Mouse (Mus musculus): ENCODE data around the gene Cand2.
A peak's percentile ranks its signal among the peaks of the same experiment; 100 is the strongest.

Cand2 gene

DNA sequence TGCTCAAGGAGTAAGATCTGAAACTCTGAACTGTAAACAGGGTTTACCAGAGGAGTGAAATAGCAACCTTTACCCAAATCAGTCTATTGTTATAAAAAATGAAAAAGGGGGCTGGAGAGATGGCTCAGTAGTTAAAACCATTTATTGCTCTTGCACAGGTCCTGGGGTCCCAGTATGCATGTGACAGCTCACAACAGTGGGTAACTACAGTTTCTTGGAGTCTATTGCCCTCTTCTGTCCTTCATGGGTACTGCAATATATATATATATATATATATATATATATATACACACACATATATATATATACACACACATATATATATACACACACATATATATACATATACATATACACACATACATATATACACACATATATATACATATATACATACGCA, 1.7 kb upstream of the Cand2 start:
- no peak for ATAC-seq (ENCODE audit: insufficient number of reproducible peaks, low FRiP score, low TSS enrichment)

DNA sequence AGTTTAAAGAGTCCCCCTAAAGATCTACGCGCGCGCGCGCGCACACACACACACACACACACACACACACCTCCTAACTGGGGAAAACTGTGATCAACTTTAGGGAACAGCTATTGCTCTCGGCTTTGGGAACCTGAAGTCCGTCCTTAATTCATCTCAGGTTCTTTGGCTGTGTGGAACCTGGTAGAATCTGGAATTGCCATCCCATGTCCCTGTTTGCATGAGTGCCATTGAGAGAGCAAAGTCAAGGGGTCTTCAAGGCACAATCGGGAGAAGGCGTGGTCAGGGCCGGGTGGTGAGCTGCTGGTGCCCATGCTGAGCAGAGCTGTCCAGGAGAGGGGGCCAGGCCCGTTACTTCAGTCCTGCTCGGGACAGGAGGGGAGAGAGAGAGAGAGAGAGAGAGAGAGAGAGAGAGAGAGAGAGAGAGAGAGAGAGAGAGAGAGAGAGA, 348 bp upstream of the Cand2 start:
- ATAC-seq (ENCODE audit: insufficient number of reproducible peaks, low FRiP score, low TSS enrichment), result no peak

DNA sequence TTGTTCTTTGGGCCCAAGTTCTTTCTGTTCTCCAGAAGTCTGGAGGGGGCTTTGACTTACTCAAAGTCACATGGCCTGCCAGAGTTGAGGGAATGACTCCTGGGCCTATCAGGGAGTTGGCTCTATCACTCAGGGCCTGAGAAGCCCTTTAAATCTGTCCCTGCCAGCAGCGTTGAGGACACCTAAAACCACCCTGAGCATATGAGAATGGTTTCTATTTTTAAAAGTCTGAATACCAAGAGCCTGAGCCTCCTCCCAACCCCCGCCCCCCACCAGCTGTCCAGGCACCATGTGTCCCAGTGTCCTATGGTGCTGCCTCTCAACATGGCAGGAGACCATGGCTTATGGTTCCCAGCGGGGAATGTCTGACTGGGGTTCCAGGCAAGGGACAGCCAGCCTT, 1.5 kb downstream of the Cand2 start:
- 0 out of 2 replicates have a peak, but pooled peaks have one; percentile 39 for ATAC-seq (ENCODE audit: insufficient number of reproducible peaks, low FRiP score, low TSS enrichment)

DNA sequence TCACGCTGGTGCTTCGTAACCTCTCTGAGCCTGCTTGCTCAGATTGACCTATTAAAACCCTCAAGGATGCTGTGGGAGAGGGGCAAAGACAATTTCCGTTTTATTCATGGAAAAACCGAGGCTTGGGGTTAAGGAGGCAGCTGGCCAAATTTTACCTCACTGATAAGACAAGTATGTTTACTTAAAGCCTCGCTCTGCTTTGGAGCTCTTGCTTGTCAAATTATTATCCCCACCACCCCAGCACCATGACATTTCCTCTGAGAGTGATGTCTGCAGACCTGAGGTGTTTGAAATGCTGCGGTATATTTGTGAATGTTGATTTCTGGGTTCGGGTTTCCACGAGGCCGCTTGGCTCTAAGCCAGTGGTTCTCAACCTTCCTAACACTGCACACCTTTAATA, 2.0 kb downstream of the Cand2 start:
- no peak for ATAC-seq (ENCODE audit: insufficient number of reproducible peaks, low FRiP score, low TSS enrichment)

DNA sequence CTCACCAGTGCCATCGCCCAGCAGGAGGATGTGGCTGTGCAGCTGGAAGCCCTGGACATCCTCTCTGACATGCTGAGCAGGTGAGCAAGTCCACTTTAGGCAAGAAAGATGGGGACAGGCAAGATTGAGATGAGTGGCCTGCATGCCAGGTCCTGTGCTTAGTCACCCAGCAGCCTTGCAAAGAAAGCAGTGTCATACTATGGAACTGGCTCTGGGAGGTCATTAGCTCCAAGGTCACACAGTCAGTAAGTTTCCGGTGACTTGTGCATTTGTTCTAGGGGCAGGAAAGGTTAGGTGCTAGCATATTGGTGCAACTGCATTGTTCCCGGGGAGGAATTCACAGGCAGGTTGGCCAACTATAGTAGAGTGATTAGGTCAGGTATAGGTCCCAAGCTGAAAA, 8.4 kb downstream of the Cand2 start:
- ATAC-seq (ENCODE audit: insufficient number of reproducible peaks, low FRiP score, low TSS enrichment), result no peak

DNA sequence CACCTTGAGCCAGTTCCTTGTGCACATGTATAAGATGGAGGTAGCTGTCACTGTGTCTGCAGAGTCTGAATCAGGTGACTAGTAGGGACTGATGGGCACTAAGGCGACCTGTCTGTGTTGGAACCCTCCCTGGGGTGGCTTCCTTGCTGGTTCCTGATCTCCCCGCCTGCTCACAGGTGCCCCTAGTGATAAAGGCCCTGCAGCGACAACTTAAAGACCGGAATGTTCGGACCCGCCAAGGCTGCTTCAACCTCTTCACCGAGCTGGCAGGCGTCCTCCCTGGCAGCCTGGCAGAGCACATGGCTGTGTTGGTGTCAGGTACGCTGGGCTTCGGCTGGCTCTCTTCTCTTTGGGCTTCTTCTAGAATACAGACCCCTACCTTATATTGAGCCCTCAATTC, 16.7 kb downstream of the Cand2 start:
- ATAC-seq (ENCODE audit: insufficient number of reproducible peaks, low FRiP score, low TSS enrichment), result no peak

DNA sequence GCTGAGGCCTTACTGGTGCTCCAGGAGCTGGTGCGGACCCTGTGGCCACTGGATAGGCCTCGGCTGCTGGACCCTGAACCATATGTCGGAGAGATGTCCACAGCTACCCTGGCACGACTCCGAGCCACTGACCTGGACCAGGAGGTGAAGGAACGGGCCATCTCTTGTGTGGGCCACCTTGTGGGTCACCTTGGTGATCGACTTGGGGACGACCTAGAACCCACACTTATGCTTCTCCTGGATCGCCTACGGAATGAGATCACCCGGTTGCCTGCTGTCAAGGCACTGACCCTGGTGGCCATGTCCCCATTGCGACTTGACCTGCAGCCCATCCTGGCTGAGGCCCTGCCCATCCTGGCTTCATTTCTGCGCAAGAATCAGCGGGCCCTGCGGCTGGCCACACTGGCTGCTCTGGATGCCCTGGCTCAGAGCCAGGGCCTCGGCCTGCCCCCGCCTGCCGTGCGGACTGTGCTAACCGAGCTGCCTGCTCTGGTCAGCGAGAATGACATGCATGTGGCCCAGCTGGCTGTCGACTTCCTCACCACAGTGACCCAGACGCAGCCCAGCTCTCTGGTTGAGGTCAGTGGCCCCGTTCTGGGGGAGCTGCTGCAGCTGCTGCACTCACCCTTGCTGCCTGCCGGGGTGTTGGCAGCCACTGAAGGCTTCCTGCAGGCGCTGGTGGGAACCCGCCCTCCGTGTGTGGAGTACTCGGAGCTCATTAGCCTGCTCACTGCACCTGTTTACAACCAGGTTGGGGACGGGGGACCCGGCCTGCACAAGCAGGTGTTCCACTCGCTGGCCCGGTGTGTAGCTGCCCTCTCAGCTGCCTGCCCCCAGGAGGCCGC, 17.7 kb downstream of the Cand2 start:
- ATAC-seq (ENCODE audit: insufficient number of reproducible peaks, low FRiP score, low TSS enrichment), result peak; percentile 57

DNA sequence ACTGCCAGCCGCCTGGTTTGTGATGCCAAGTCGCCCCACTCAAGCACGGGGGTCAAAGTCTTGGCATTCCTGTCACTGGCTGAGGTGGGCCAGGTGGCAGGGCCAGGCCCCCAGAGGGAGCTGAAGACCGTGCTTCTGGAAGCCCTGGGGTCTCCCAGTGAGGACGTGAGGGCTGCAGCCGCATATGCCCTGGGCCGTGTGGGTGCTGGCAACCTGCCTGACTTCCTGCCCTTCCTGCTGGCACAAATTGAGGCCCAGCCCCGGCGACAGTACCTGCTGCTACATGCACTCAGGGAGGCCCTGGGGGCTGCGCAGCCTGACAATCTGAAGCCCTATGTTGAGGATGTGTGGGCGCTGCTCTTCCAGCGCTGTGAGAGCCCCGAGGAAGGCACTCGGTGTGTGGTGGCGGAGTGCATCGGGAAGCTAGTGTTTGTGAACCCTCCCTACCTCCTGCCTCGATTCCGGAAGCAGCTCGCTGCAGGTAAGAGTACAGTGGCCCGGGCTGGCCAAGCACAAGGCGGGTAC, 18.4 kb downstream of the Cand2 start:
- ATAC-seq (ENCODE audit: insufficient number of reproducible peaks, low FRiP score, low TSS enrichment), result peak; percentile 71

DNA sequence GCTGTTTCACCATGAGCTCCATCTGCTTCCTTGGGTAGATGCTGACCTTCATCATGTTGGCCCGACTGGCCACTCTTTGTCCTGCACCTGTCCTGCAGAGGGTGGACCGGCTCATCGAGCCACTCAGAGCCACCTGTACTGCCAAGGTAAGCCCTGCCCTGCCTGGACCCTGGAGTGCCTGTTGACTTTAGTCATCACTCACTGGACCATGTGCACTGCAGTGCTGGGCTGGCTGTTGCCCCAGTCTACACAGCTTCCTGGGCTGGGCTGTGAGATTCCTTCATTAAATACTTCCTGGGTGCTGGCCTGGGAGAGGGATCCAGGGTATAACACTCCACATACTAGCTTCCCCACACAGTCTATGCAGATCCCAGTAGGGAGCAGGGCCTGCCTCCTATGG, 27.5 kb downstream of the Cand2 start:
- ATAC-seq (ENCODE audit: insufficient number of reproducible peaks, low FRiP score, low TSS enrichment), result no peak

DNA sequence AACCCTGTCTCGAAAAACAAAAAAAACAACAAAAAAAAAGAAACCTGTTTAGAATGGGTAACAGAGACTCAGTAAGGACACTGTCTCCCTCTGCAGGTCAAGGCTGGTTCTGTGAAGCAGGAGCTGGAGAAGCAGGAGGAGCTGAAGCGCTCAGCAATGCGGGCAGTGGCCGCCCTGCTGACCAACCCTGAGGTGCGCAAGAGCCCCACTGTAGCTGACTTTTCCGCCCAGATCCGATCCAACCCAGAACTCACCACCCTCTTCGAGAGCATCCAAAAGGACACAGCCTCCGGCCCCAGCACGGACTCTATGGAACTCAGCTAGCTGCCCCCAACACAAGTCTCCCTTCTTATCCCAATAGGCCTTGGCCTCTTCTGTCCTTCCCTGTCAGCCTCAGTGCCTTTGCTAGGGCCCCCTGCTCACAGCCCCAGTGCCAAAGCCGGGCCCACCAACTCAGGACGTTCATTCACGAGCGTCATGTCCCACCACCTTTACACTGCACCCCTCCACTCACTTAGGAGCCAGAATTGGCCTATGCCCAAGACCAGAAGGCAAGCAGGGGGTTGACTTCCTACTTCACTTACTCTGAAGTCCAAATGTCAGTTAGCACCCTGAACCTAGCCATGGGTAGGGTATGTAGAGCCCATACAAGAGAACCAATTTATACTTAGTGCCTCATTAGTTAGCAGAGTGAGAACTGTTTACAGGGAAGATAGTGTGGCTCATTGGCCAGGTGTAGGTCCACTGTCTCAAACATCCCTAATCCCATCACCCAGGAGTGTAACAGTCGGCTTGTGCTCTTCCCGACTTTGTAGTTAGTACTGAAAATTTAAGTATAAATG, 29.4 kb downstream of the Cand2 start:
- peak; percentile 56; the same call in 1 of the 2 replicates for ATAC-seq (ENCODE audit: insufficient number of reproducible peaks, low FRiP score, low TSS enrichment)

DNA sequence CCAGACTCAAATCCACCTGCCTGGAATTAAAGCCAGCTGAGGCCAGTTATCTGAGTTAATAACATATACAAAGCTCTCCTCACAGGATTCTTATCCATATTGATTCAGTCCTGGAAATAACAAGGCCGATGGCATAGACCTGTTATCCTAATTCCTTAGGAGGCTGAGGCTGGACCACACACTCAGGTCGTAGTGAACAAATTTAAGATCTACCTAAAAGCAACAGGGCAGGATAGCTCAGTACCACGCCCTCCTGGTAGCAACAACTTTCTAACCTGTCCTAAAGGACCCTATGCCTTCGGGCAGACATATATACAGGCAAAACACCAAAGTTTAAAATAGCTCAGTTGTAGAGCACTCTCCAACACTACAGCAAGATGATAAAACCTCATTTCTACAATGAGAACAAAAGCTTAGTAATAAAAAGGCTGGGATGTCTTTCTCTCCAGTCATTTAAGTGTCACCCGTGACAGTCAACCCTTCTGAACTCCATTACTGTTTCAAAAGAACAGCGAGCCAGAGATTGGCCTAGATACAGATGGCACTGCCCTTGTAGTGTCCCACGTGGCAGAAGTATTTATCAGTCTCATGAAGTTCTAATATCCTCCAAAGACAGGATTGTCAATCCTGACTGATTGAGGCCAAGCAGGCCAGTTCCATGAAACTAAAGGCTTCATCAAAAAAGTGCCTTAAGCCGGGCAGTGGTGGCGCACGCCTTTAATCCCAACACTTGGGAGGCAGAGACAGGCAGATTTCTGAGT, 30.3 kb downstream of the Cand2 start:
- no peak for ATAC-seq (ENCODE audit: insufficient number of reproducible peaks, low FRiP score, low TSS enrichment)

DNA sequence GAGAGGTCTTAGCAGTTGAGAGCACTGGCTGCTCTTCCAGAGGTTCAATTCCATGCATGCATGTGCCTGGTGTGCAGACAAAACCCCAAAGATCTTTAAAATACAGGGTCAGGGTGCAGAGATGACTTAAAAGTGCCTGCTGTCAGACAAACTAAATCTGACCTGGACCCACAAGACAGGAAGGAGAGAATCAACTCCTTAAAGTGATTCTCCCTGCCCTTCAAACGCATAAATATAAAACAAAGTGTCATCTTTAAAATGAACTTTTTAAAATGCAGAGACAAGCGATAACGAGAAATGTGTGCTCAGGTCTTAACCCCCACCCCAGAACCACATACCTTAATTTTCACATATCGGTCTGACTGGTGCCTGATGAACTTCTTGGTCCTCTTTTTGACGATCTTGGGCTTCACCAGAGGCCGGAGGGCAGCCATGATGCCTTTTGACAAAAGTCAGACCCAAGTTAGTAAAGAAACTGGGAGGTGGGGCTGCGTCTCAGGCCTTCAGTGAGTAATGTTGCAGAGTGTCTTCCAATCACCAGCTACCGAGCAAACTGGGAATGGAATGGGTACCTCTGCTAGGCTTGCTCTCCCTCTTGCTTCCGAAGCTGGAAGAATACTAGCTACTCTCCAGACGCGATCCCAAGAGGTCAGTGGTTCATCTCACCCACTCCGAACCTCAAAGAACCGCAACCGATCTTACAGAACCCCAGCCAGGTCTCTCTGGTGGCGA, 33.3 kb downstream of the Cand2 start:
- no peak for ATAC-seq (ENCODE audit: insufficient number of reproducible peaks, low FRiP score, low TSS enrichment)

DNA sequence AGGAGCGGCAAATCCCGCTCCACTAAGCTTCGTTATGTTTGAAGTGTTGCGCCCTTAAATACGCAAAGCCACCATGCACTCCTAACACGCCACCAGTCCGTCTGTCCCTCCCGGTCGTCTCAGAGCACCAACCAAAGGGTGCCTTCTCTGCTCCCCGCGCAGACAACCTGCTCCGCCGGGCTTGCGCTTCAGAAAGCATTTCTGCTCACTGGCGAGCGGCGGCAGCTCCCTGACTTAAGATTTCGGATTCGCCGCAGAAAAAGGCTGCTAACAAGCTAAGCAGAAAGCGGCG, 33.8 kb downstream of the Cand2 start:
- no peak for ATAC-seq (ENCODE audit: insufficient number of reproducible peaks, low FRiP score, low TSS enrichment)

DNA sequence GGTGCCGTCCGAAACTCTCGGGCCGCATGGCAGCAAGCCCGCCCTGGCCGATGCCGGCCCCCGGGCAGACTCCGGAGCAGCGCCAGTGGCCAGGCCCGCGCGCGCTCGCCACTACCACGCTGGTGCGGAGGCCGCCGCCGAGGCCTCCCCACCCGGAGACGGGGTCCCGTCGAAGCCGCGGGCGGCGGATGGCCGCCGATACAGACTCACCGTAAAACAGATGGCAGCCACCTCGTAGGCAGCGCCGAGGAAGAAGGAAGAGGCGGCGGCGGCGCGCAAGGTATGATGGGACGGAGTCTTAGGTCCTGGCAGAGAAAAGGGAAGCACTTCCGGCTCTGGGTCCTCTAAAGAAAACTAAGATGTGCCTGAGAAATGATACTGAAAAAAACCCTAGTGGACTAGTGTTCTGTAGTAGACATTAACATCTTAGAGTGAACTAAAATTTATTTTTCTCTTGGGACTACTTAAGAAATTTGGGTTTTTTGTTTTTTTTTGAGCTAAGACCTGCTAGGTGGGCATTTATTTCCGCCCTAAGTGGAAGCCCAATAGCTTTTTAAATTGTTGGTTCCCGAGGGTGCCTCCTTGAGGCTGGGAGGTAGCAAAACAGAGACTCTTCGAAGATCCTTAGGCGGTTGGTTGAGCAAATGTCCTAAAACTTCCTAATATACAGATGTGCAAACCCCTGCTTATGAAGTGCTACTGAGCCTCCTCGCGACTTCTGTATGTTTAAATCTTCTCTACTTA, 34.3 kb downstream of the Cand2 start, which contains the start of gene Rpl32:
TSS of gene Rpl32 (minus strand) at position 260 of the 744 bp plus-strand sequence.
- peak; percentile 87 for ATAC-seq (ENCODE audit: insufficient number of reproducible peaks, low FRiP score, low TSS enrichment)

DNA sequence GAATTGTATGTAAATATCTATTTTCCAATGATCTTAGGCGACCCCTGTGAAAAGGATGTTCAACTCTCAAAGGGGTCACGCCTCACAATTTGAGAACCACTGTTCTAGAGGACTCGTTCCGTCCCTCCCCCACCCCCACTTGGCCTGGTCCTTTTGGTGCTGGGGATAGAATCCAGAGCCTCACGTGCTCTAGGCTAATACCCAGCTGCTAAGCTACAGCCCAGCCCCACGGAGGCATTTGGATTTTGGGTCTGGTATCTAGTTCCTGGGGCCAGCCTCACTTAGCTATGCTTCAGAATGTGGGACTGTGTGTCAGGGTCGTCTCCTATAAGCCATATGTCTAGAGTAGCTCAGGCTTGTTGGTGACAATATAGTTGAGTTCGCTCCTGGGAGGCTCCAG, 37.3 kb downstream of the Cand2 start:
- ATAC-seq (ENCODE audit: insufficient number of reproducible peaks, low FRiP score, low TSS enrichment), result no peak

DNA sequence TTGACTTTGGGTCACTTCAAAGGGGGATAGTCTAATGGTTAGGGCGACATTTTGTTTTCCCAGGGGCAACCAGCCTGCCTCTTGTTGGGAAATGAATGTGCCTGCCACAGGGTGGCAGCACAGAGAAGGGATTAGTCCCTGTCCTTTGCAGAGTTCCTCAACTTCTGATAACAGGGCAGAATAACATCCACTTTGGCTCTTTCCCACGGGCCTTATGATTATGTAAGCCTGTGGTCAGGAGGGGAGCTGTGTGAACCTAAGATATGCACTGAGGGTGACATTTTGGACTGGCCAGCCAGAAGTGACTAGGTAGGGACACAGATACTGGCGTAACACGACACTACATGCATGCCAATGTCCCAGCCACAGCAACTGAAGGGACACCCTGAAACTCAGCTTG, 39.8 kb downstream of the Cand2 start:
- ATAC-seq (ENCODE audit: insufficient number of reproducible peaks, low FRiP score, low TSS enrichment), result no peak

DNA sequence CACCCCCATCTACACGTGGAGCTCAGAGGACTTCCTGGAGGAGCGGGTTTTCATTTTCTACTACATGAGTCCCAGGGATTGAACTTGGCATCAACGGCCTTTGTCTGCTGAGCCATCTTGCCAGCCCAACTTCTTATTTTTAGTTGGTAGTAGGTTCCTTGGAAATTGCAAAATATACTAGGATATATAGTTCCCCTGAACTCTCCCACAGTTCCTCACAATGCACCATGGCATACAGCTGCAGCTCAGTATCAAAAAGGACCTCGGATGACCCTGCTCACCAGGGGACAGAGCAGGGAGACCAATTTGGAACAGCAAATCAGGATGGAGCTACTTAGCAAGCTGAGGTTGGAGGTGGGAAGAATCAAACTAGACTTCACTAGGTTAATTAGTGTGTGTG, 40.7 kb downstream of the Cand2 start:
- no peak for ATAC-seq (ENCODE audit: insufficient number of reproducible peaks, low FRiP score, low TSS enrichment)

DNA sequence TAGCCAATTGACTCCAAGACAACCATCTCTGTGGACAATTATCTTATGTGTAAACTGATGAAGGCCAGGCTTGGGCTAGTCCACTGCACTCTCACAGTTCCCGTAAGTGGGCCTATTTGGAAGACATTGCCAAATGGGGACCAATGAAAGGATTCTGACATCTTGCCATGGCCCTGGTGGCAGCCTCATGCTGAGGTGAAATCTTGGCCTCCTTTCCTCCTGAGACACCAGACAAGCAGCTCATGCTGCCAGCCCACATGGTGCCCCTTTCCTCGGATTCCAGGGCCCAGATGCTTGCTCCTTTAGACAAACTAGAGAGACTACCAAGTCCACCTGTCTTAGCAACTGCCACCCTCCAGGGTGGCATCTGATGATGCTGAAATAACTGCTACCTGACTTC, 43.8 kb downstream of the Cand2 start:
- no peak for ATAC-seq (ENCODE audit: insufficient number of reproducible peaks, low FRiP score, low TSS enrichment)
